Mouse (Mus musculus) C2C12 (cell line): ENCODE data around the gene Rap1gap2. TPM values are rescaled to one million over a fixed set of nuclear protein-coding genes. Genes with fewer than 3 reads are reported as not detected.

ENCODE experiments used
- H3K27me3 ChIP-seq: one replicate; pipeline ENCODE4 v1.6.1; 2011; ENCODE audit not compliant: control insufficient read depth, insufficient read depth, insufficient read length
- H3K36me3 ChIP-seq: one replicate; pipeline ENCODE4 v1.6.1; 2011; ENCODE audit not compliant: control insufficient read depth, insufficient read depth
- H3K4me3 ChIP-seq: one replicate; pipeline ENCODE4 v1.5.1; 2011; ENCODE audit warnings: mild to moderate bottlenecking, control low read depth; ENCODE audit not compliant: poor library complexity, insufficient read depth, severe bottlenecking
- H3K79me2 ChIP-seq: one replicate; pipeline ENCODE4 v1.6.1; 2011; ENCODE audit not compliant: control insufficient read depth, insufficient read depth
- H3K79me3 ChIP-seq: one replicate; pipeline ENCODE4 v1.6.1; 2011; ENCODE audit warnings: low read depth, control low read depth
- H3ac ChIP-seq: one replicate; pipeline ENCODE3; 2011; ENCODE audit warnings: low read depth; ENCODE audit not compliant: control insufficient read depth, insufficient read length
- CEBPB ChIP-seq: IDR thresholded peaks from one replicate; pipeline ENCODE4 v1.6.1; 2011; ENCODE audit warnings: low read depth, mild to moderate bottlenecking, control low read depth, moderate library complexity
- CTCF ChIP-seq: IDR thresholded peaks from one replicate; pipeline ENCODE4 v1.5.1; 2011; ENCODE audit not compliant: control insufficient read depth, insufficient read depth, insufficient read length
- FOSL1 ChIP-seq: IDR thresholded peaks from one replicate; pipeline ENCODE4 v1.8.0; 2011; ENCODE audit warnings: mild to moderate bottlenecking, low read length; ENCODE audit not compliant: poor library complexity, insufficient read depth, severe bottlenecking
- MAX ChIP-seq: IDR thresholded peaks from one replicate; pipeline ENCODE4 v1.6.1; 2011; ENCODE audit warnings: mild to moderate bottlenecking, control low read depth
- MYOD1 ChIP-seq: IDR thresholded peaks from one replicate; pipeline ENCODE4 v1.6.1; 2011; ENCODE audit warnings: low read depth; ENCODE audit not compliant: control insufficient read depth, insufficient read length
- MYOG ChIP-seq: IDR thresholded peaks from one replicate; pipeline ENCODE4 v1.6.1; 2011; ENCODE audit not compliant: control insufficient read depth, insufficient read length; ENCODE audit errors: extremely low read depth
- USF1 ChIP-seq: IDR thresholded peaks from one replicate; pipeline ENCODE4 v1.6.1; 2011; ENCODE audit warnings: low read depth, mild to moderate bottlenecking, control low read depth, moderate library complexity
- polyA plus RNA-seq: library from polyadenylated mRNA; unstranded; fragments of >200 nt; fragmentation: generic; extraction: Trizol; gene quantifications from one replicate; pipeline ENCODE4 v1.2.1, GENCODE M21; 2012; ENCODE audit warnings: missing spikeins

The Rap1gap2 gene
- polyA plus RNA-seq, 1 experiment = 1.4 TPM

GRCm38 (mm10) chr11:74619201-74619955 is 8.7 kb upstream of the Rap1gap2 start, which contains the start of gene Ccdc92b:
Gene Ccdc92b (plus strand): TSS chr11:74619605.
- H3K27me3 ChIP-seq = peaks cover 26% of the 10 kb centered on the region
- H3K4me3 ChIP-seq = no peak within 1 kb of the TSS
- H3K36me3 ChIP-seq = no peaks in the 10 kb centered on the region

GRCm38 (mm10) chr11:74615571-74615970 is 4.9 kb upstream of the Rap1gap2 start:
- no peak overlapping the region for H3ac ChIP-seq
- H3K79me2 ChIP-seq = no peaks in the 10 kb centered on the region
- peaks cover 28% of the 10 kb centered on the region for H3K27me3 ChIP-seq
- TF ChIP-seq CTCF (no peak), MAX (no peak), MYOD1 (no peak), USF1 (no peak), MYOG (no peak), CEBPB (no peak), FOSL1 (no peak)
- no peak overlapping the region for H3K4me3 ChIP-seq
- H3K36me3 ChIP-seq = no peaks in the 10 kb centered on the region
- no peaks in the 10 kb centered on the region for H3K79me3 ChIP-seq

More at GRCm38 (mm10) chr11:74619201-74619955, 8.7 kb upstream of the Rap1gap2 start, which contains the start of gene Ccdc92b:
- no peaks in the 10 kb centered on the region for H3K79me2 ChIP-seq
- no peak within 1 kb of the TSS for H3ac ChIP-seq
- TF ChIP-seq USF1 (no peak), MYOG (no peak), CTCF (no peak), FOSL1 (no peak), MAX (no peak), MYOD1 (no peak)
- no peaks in the 10 kb centered on the region for H3K79me3 ChIP-seq

GRCm38 (mm10) chr11:74613428-74613827 is 2.7 kb upstream of the Rap1gap2 start:
- Histone ChIP-seq H3K36me3 (no peaks in the 10 kb centered on the region), H3K4me3 (no peak overlapping the region), H3K79me3 (no peaks in the 10 kb centered on the region), H3K27me3 (peaks cover 22% of the 10 kb centered on the region), H3ac (no peak overlapping the region), H3K79me2 (no peaks in the 10 kb centered on the region)
- no peak for TF ChIP-seq FOSL1
- no peak for TF ChIP-seq USF1
- TF ChIP-seq MAX = no peak
- no peak for TF ChIP-seq MYOG
- TF ChIP-seq CTCF = no peak
- no peak for TF ChIP-seq CEBPB
- no peak for TF ChIP-seq MYOD1

GRCm38 (mm10) chr11:74611437-74611836 is 722 bp upstream of the Rap1gap2 start:
- no peaks in the 10 kb centered on the region for H3K79me2 ChIP-seq
- H3K27me3 ChIP-seq = peaks cover 22% of the 10 kb centered on the region
- H3K79me3 ChIP-seq = no peaks in the 10 kb centered on the region
- no peak overlapping the region for H3K4me3 ChIP-seq
- no peaks in the 10 kb centered on the region for H3K36me3 ChIP-seq
- TF ChIP-seq MYOD1 (no peak), MAX (no peak), MYOG (no peak), CTCF (no peak), CEBPB (no peak), USF1 (no peak), FOSL1 (no peak)
- no peak overlapping the region for H3ac ChIP-seq

GRCm38 (mm10) chr11:74610068-74610467 is 647 bp downstream of the Rap1gap2 start:
- peaks cover 19% of the 10 kb centered on the region for H3K27me3 ChIP-seq
- H3K4me3 ChIP-seq = no peak overlapping the region
- no peaks in the 10 kb centered on the region for H3K79me2 ChIP-seq
- H3ac ChIP-seq = no peak overlapping the region
- H3K36me3 ChIP-seq = no peaks in the 10 kb centered on the region
- H3K79me3 ChIP-seq = no peaks in the 10 kb centered on the region
- no peak for TF ChIP-seq CEBPB
- TF ChIP-seq MAX = no peak
- no peak for TF ChIP-seq MYOD1
- no peak for TF ChIP-seq MYOG
- no peak for TF ChIP-seq FOSL1
- no peak for TF ChIP-seq USF1
- no peak for TF ChIP-seq CTCF

- H3K27me3 ChIP-seq = peaks cover 7% of the 10 kb centered on the region
- TF ChIP-seq MYOD1 (no peak), USF1 (no peak), FOSL1 (no peak)
- no peaks in the 10 kb centered on the region for H3K79me3 ChIP-seq
- no peaks in the 10 kb centered on the region for H3K36me3 ChIP-seq
- no peak overlapping the region for H3K4me3 ChIP-seq
- no peaks in the 10 kb centered on the region for H3K79me2 ChIP-seq
- no peak overlapping the region for H3ac ChIP-seq
Measured at GRCm38 (mm10) chr11:74602286-74602685, 8.4 kb downstream of the Rap1gap2 start.
